Mouse (Mus musculus) myocyte (in vitro differentiated cells): ENCODE measurements around the gene Lama5.

Source experiments
- E2F4 ChIP-seq: IDR thresholded peaks from one replicate; pipeline ENCODE4 v1.6.1; 2011; ENCODE audit warnings: mild to moderate bottlenecking, control low read depth, moderate library complexity; ENCODE audit not compliant: insufficient read depth
- MYOD1 ChIP-seq, 3 experiments: IDR thresholded peaks; one replicate each; pipeline ENCODE4 v1.6.1; 2011; ENCODE audit warnings: control low read depth in 2 of 3, low read depth in 2 of 3, mild to moderate bottlenecking in 2 of 3, moderate library complexity in 1 of 3; ENCODE audit not compliant: insufficient read length in 2 of 3, control insufficient read depth in 1 of 3
- MYOG ChIP-seq, 3 experiments: IDR thresholded peaks; one replicate each; pipeline ENCODE4 v1.6.1; 2011; ENCODE audit warnings: control low read depth in 2 of 3, low read depth in 2 of 3, mild to moderate bottlenecking in 2 of 3; ENCODE audit not compliant: insufficient read length in 2 of 3, control insufficient read depth in 1 of 3, insufficient read depth in 1 of 3
- POLR2A ChIP-seq: IDR thresholded peaks from one replicate; pipeline ENCODE4 v1.6.1; 2011; ENCODE audit warnings: low read depth, mild to moderate bottlenecking, control low read depth, moderate library complexity; ENCODE audit not compliant: insufficient read length
- USF1 ChIP-seq: IDR thresholded peaks from one replicate; pipeline ENCODE4 v1.6.1; 2011; ENCODE audit warnings: low read depth, mild to moderate bottlenecking, control low read depth, moderate library complexity

DNA sequence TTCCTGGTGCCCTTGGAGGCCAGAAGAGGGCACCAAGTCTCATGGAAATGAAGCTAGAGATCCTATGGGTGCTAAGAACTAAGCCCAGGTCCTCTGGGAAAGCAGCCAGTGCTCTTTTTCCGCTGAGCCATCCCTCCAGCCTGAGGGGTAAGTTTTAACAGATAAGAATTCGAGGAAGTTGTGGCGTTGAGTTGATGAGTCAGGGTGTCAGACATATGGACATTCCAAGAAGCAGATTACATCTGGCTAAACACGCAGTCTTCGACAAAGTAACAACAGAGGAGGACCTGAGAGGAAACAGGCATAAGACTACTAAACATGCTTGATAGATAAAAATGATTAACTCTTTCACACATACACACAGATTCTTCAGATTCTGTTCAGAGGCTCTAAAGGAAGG, 12.9 kb upstream of the Lama5 start:
- no peak for TF ChIP-seq E2F4
- TF ChIP-seq POLR2A, result no peak
- TF ChIP-seq MYOD1 (IDR thresholded peaks at IDR 0.05; ENCODE audit: control insufficient read depth in 1 of 3, insufficient read length in 2 of 3, low read depth in 2 of 3), result no peak
- no peak for TF ChIP-seq MYOG (IDR thresholded peaks at IDR 0.05; ENCODE audit: control insufficient read depth in 1 of 3, insufficient read depth in 1 of 3, insufficient read length in 2 of 3, low read depth in 2 of 3)
- no peak for TF ChIP-seq USF1
